Mouse (Mus musculus) heart, adult 18-20 months (tissue): ENCODE results near the gene Serpinf1. TPM values are rescaled to one million over a fixed set of nuclear protein-coding genes. Genes with fewer than 3 reads are reported as not detected.

Experiments used
- DNase-seq, 2 experiments: peaks; one replicate each; pipeline ENCODE4 v3.0.0; 2021 to 2022; ENCODE audit warnings: mixed read lengths in 1 of 2
- long read RNA-seq, 2 experiments: library from polyadenylated mRNA; stranded (forward); transcript quantifications; one replicate each; pipeline ENCODE4 v2.0.0; 2021
- total RNA-seq, 2 experiments: library from RNA; stranded (reverse); gene quantifications; 2 replicates each; pipeline ENCODE4 v1.2.3; 2021

The Serpinf1 gene
- 10 to 100 TPM; 16.0 to 21.0 TPM for total RNA-seq
- long read RNA-seq, experiment 1, transcript Serpinf1-201 (8 exons, 1,832 nt), result major isoform, 9 of 12 reads
- long read RNA-seq, experiment 1, partial matches to known transcripts, result 3 of 12 reads
- long read RNA-seq, experiment 1, other reads (novel, unspliced or antisense), result 0 of 12 reads
- long read RNA-seq, experiment 2, transcript Serpinf1-201 (8 exons, 1,832 nt), result major isoform, 9 of 10 reads
- long read RNA-seq, experiment 2, partial matches to known transcripts, result 0 of 10 reads
- long read RNA-seq, experiment 2, other reads (novel, unspliced or antisense), result 1 of 10 reads

DNA sequence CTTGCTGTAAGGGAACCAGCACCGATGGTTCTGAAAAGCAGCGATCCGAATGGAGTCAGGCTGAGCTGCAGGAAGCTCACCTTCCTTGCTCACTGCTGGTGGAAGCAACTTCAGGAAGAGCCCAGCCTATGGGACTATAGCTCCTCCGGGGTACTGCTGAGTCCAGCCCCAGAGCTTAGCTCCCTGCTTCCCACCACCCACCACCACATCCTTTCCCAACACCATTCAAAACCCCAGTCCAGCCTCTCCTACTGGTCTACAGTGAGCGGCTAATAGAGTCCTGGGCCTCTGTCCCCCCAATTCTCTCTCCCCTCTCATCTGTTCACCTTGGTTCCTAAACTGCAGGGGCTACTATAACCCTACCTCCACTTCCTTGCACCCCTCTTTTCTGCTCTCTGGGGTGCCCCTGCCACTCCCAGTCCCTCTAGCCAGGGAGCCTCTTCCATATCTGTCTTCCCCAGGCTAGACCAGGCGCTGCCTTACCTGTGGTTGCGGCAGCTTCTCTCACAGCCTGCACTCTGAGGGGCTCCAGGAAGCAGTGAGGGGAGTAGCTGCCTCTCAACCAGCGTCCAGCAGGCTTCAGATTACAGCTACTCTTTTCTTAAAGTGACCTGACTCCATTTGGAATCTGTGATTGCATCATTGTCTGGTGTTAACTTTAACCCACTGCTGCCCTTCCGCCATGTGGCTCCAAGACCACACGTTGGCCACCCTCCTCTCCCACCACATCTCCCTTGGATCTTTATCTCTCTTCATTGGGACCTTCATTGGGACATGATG lies at the start of gene Serpinf1:
Gene Serpinf1 (minus strand): TSS at position 689 of the 780 bp plus-strand sequence.
- DNase-seq, result no peak

DNA sequence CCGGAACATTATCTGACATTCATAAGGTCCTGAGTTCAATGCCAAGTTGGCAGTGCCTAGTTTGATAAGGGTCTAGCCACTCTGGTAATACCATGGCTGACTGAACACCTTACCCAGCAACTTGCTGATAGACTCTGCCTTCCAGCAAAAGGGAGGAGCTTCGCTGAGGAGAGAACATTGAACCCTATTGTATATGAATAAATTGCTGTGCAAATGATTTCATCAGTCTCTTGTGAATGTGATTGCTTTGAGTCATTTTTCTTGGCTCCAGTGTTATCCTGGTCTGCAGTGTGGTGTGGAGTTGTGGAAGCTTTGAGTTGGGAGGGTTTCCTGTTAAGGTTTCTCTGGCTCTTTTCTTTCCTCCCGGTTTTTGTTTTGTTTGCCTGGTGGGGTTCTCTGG lies 48.2 kb upstream of the Serpinf1 start:
- DNase-seq, result no peak

DNA sequence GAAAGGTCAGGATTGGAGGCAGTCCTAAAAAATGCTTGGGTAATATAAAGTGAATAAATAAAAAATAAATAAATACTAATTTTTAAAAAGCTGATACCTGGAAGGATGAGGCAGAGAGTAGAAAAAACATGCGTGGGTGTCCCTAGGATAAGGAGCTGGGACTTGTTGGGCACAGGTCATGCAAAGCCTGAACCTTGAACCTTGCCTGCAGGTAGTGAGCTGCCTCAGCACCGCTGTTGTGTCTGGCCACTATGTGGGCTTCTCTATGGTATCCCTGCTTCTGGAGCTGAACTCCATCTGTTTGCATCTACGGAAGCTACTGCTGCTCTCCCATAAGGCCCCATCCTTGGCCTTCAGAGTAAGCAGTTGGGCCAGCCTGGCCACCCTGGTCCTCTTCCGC lies 46.8 kb upstream of the Serpinf1 start:
- no peak for DNase-seq

DNA sequence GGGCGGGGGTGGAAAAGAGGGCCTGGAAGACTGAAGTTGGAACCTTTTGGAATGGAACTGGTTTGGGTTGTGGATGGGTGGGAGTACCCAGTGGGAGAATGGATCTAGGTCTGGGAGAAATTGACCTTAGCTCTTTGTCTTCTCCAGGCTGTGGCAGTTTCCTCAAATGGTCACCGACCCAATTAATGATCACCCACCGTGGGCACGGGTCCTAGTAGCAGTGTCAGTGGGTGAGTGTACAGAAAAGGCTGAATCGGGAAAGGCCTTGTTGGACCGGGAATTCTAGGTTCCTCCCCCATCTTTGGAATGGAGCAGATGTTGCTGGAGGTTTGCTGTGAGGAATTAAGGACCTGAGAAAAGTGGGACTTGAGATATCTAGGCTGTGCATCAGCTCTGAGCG lies 45.9 kb upstream of the Serpinf1 start:
- DNase-seq, result no peak

DNA sequence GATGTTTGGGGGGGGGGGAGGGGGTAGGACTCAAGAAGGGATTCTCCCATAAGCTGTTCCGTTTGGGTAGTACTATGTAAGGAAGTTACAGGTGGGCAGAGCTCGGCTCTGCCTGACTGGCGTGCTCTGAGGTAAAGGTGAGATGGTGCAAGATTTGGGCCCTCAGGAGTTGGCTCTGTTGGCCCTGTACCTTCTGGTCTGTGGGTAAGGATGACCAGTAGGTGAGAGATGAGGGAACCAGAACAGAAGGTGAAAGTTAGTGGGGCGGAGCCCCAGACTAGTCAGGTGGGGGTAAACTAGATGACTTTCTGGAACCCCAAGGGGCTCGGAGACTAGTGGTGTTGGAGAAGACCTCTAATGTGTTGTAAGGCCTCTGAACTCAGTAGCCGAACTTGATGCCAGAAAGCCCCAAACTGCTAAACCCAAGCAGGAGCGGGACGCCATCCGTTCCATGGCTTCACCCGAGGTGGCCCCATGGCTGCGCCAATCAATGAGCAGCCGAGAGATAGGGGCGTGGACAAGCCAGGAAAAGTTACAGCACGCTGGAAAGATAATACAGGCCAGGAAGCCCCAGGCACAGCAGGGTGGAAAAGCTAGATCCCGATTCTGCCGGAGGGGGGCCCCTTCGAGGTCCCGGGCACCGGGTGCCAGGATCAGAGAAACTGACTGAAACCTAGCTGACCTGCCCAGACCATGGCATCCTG lies 45.2 kb upstream of the Serpinf1 start:
- peak; percentile 81 to 83 for DNase-seq

DNA sequence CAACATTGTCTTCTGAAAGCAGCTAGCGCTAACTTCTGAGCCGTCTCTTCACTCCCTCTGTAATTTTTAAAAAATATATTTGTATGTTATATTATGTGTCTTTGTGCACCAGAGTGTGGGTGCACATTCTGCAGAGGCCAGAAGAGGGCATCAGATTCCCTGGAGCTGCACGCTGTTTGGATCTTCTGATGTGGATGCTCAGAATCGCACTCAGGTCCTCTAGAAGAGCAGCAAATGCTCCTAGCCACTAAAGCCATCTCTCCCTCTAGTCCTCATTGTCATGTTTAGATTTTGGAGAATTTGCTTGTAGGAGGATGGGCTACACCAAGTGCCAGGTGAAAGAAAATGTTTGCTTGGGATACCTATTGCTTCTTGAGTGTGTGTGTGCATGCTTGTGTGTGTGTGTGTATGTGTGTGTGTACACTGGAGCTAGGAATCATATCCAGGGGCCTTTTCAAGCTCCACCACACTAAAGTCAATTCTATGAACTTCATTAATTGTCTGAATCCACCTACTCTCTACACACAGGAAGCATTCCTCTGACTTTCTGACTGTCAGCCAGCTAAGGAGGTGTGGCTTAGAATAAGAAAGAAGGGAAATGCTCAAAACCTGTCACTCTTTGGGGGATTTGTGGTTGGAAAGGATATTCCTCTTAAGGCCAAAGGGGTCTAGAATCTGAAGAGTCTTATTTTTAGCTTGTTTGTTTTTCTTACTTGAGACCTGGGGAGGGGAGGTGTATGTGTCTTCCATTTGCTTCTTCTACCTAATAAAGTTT lies 44.4 kb upstream of the Serpinf1 start:
- DNase-seq, result no peak

DNA sequence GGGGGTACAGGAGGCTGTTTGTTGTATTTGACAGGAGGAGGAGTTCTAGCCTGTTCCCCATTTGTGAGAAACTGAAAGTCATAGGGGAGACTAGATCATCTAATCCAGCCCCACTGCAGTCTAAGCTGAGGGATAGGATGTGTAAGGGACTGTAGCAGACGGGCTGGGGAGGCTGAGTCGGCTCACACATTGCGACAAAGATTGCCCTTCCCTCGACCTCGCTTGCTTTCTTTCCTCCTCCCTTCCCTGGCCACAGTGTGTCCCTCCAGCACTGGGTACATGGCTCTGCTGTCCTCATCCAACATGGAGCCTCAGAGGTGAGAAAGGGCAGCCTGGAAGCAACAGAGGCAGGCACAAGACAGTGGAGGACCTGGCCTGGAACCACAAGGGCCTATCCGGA lies 42.5 kb upstream of the Serpinf1 start:
- DNase-seq, result no peak

DNA sequence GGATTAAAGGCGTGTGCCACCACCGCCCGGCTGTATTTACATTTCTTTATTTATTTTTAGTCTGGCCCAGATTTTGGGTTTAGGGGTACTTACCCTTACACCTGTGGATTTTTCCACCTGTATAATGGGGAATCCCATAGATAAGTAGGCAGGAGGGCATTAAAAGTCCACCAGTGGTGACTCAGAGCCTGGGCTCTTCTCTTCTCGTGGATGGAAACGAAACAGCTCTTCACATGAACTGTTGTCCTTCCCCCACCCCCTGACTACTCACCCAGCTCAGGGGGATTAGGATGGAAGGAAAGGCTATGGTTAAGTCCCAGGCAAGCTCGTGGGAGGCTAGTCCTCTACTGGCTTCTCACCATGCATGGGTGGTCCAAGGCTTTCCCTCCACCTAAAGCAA lies 41.9 kb upstream of the Serpinf1 start:
- no peak for DNase-seq

DNA sequence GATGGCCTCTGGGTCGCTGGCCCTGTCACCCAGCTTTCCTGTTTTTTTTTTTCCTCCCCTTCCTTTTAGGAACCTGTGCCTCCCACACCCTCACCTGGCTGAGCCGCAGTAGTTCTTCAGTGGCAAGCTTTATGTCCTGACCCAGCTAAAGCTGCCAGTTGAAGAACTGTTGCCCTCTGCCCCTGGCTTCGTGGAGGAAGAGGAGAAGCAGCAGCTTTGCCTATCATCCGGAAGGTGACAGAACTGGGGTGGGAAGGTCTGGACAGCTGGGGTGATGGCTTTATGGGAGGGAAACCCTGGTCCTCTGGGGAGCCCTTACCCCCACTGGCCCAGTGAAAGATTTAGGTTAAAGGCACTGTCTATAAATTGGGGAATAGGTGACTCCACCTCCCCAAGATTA lies 41.1 kb upstream of the Serpinf1 start:
- DNase-seq, result no peak

DNA sequence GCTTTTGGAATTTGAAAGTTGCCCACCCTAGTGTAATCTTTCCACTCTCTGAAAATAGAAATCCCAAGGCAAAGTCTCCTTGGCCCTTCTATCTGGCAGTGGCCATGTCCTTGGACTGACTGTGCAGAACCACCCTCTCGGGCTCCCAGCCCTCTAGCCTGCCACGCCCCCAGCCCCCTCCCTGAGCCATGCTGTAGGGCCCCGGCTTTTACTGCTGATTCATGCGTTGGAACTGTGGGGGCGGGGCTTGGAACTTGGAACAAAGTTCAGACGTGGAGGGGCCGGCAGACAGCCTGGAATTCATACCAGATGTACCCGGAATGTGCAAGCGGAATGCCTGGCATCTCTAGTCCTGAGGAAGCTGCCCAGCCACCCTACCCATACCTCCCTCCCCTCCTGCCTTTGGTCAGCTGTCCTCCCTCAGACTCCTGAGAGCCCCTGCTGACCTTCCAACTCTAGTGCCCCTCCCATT lies 40.4 kb upstream of the Serpinf1 start:
- peak; percentile 95 to 96 for DNase-seq

DNA sequence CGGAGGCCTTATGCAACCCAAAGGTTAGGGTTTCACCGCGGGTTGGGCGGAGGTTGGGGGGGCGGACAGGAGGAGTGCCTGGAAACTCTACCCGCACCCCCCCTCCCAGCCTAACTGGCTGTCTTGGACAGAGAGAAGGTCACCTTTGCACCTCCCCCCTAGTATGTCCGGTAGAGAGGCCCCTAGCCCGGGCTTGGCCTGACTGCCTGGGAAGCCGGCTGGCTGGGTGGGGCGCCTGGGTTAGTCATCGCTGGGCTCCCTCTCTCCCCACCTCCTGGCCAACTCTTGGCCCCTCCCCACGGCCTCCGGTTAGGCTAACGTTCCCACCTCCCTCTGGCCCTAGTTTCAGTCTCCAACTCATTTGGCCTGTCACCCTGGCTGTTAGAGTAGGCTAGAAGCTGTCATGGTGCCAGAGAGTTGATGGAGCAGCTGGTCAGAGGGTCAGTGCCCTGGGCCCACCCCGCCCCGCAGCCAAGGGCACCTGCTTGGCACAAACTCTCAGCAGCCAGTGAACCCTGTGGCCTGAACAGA lies 39.8 kb upstream of the Serpinf1 start:
- peak; percentile 89 to 95 for DNase-seq

DNA sequence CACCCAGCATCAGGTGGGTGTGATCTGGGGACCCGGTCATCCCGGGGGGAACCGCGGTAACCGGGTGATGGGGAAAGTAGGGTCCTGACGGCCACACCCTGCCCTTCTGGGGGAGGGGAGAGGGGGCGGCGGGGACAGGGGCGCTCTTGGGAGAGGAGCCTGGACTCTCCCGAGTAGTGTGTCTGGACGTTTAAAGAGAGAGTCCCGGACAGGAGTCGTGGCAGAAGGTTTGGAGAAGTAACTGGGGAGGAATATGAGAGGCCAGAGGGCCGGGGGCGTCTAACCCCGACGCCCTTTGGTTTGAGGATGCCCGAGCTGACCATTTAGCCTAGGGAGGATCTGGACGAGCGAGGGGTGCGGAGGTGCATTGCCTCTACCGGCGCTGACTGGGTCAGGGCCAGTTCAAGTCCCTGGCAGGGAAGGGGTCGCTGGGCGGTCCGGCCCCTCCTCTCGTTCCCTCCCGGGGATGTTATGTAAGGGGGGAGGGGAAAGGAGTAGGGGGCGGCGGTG lies 39.3 kb upstream of the Serpinf1 start:
- no peak for DNase-seq

DNA sequence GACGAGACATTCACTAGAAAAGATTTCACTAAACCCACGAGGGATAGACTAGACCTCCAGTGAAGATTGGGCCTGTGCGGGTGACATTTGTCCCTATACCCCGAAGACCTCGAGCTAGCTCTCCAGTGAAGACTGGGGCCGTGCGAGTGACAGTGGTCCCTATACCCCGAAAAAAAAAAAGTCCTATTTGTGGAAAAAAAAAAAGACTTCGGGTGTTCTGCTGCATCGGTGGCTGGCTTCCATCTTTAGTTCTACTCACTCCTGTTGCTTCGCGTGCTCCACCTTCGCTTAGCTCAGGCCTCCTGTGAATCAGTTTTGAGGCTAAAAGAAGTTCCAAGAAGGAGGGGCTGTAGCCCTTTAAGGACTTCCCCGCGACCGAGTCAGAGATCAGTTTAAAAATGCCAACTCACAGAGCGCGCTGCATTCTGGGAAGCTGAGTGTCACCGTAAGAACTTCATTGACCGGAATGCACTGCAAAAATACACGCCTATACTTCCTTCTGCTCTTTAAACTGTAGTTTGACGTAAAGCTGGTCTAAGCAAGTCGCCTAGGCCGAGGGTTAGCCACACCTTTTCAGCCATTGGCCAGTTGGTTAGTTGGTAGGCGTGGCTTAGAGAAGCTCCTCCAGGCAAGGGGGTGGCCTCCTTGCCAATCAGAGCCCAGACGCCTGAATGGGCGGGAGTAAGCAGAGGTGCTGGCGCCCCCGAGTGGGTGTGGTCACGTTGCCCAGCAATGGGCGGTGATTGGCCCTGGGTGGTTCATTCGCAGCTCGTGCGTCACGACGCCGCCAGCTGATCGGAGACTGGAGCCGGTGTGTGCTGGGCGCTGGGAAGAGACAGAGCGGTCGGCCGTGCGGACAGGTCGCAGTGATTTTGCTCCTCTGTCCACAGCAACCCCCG lies 38.6 kb upstream of the Serpinf1 start, which contains the start of gene Tlcd2:
Gene Tlcd2 (plus strand): TSS at position 872 of the 899 bp plus-strand sequence.
- peak; percentile 99 to 100 for DNase-seq

DNA sequence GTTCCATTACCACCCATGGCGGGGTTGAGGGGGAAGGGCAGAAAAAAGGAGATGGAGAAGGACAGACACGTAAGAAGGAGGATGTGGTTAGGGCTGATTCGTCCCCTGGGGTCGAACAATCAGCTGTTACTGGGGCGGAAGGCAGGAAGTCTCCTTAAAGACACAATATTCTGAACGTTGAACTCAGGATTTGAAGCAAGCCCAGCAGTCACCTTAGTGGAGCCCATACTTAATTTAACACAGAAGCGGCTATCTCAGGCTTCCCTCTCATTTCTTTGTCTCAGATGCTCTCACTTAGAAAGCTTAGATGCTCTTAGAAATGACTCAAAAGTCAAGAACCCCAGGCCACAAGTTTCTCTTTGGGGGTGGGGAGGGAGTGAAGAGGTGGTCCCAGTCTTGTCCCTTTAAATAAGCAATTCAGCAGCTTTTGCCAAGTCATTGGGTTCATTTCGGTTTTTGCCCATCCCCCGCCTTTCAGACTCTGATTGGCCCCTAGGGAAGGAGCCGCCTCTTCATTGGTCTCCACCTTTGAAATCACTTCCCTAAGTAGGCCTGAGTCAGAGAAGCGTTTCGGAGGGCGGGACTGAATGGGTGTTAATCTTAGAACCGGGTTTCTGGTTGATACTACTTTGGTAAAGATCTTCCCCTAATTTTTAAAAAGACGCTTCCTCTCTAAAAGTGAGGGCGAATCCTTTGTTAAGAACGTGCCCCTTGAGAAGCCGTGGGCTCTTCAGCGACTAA lies 37.8 kb upstream of the Serpinf1 start:
- DNase-seq, result peak; percentile 94 to 96

DNA sequence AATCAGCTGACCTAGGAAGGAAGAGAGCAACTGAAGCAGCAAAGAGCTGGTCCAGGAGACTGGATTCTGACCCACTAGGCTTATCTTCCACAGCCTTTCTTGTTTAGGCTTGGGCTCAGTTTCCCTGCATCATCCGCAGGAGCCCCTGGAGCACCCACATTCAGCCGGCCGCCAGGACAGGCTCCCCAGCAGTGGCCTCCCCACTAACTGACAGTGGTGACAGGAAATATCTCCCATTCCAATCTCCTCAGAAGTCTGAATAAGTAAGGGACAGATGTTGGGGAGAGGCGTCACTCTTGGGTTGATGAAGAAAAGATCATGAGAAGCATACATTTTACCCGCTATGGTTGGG lies 37.2 kb upstream of the Serpinf1 start:
- DNase-seq, result no peak

DNA sequence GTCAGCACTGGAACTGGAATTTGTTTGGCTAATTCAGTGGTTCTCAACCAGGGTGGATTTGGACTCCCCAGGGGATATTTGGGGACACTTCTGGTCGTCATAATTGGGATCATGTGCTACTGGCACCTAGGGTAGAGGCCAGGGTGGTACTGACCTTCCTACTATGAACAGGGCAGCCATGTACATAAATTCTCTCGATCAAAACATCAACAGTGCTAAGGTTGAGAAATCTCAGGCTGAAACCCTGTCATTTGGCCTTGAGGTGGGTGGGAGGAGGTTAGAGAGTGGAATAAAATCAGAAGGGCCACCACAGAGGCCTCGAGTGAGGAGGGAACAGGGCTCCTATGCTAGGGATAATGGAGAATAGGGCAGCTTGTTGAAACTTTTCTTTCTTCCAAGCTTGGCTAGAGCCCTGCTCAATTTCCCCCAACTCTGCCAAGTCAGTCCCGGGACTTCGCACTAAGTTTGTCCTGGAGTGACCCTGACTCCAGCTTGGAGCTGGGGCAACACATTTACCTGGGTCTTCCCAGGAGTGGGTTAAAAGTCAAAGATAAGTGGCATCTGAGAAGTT lies 36.7 kb upstream of the Serpinf1 start:
- peak; percentile 69 to 79 for DNase-seq

DNA sequence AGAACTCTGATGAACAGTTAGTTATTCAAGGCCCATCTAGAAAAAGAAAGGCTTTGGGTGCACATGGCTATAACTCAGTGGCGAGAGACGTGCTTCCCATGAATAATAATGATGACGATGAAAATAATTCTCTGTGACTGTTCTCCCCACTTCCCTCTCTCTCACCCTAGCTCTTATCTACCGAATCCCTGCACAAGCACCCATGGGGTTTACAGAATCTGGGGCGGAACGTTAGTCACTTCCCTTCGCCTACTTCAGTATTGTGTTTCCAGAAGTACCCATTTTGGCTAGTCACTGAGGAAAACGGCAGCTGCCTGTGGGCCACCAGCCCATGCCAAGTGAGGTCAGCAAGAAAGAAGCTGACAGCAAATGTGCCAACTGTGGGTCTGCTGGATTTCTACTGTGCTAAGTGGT lies 36.1 kb upstream of the Serpinf1 start:
- peak; percentile 57 to 80 for DNase-seq

DNA sequence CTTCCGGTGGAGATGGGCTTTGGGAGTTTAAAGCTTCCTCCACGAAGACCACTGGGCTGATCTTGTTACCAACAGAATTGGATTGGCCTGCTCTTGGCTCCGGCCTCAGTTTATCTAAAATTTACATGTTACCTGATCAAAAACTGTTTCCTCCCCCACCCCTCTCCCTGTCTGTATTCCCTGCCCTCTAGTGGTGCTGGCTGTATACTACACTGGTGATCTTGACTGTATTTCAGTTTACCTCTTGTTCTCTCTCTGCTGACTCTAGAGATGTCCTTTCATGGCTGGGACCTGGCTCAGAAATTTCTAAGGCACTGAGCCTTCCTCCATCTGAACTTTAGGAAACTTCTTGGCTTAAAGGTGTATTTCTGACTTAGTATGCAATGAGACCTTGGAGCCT lies 35.7 kb upstream of the Serpinf1 start:
- peak in 1 of 2 experiments; percentile 61 for DNase-seq

DNA sequence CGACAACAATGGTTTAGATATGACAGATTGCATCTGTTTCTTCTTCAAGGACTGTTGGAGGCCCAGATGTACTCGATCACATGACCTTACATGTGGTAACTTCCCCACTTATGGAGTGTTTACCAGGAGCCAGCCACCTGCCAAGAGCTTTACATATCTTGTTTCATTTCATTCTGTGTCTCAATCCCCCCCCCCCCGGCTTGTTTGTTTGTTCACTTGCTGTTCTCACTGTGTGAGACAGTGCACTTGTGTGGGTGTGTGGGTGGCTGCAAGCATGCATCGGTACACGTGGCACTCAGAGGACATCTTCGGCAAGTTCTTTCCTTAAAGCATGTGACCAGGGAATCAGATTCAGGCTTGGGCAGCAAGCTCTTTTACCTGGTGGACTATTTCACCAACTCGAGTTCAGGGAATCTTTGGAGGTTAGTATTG lies 34.0 kb upstream of the Serpinf1 start:
- DNase-seq, result no peak
